Mouse (Mus musculus): ENCODE results near the gene Thpo.

Thpo gene

DNA sequence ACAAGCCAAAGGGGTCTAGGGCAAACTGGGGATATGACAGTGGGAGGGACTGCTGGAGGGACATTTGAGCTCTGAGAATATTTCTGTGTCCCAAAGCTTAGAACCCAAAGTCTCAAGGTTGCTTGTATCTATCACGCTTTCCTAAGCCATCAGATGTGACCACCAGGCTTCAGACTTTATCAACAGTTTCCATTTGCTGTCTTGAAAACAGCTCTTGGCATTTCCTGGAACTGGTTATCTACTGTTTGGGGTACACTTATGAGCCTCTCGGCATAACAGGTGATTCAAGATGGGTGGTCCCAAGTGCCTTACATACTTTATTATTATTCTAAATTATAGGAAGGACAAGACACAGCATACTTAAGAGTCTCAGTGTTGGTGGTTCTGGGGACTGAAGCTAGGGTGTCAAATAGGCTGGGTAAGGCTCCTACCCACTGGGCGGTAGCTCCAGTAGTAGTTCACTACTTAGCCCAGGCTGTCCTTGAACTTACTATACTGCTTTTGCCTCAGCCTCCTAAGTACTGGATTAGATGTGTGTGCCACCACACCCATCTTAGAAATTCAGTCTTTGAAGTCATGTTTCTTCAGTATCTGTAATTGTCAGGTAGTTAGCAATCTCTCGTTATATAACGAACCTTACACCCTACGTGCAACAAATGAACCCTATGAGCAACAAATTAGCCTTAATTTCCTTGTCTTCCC, 30.5 kb downstream of the Thpo start:
- no peak for DNase-seq (ENCODE audit: low spot score in 2 of 2)

DNA sequence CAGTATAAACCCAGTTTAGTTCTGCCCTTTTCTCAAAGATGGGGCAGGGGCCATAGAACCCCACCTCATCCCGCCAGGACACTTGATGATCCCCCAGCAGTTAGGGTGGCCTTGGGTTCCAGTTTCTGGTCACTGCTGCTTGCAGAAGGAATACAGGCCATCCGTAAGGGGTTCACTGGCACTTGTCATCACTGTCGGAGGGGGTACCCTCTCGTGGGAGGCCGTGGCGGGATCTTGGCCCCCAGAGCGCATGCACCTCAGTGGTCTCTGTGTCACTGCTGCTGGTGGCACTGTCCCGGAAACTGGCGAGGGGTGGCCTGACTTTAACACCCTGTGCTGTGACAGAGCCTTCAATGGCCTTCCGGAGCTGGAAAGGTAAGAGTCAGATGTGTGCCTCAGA, 31.2 kb downstream of the Thpo start:
- no peak for DNase-seq (ENCODE audit: low spot score in 2 of 2)

DNA sequence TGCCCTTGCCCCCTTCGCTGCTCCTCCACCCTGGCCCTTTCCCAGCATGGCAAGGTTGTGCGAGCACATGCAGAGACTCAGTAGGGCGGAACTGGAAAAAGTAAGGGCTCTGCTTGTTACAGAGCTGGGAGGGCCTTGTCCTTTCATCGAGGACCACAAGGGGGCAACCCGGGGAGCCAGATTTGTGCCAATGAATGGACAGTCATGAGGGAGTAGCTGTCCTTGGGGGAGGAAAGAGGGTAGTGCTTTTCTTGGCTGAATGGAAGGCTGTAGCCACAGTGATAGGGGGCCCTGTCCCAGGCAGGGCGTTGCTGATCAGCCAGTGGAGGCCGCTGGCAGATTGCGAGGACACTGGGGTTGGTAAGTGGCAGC, 31.8 kb downstream of the Thpo start:
- DNase-seq (ENCODE audit: low spot score in 2 of 2), result no peak

DNA sequence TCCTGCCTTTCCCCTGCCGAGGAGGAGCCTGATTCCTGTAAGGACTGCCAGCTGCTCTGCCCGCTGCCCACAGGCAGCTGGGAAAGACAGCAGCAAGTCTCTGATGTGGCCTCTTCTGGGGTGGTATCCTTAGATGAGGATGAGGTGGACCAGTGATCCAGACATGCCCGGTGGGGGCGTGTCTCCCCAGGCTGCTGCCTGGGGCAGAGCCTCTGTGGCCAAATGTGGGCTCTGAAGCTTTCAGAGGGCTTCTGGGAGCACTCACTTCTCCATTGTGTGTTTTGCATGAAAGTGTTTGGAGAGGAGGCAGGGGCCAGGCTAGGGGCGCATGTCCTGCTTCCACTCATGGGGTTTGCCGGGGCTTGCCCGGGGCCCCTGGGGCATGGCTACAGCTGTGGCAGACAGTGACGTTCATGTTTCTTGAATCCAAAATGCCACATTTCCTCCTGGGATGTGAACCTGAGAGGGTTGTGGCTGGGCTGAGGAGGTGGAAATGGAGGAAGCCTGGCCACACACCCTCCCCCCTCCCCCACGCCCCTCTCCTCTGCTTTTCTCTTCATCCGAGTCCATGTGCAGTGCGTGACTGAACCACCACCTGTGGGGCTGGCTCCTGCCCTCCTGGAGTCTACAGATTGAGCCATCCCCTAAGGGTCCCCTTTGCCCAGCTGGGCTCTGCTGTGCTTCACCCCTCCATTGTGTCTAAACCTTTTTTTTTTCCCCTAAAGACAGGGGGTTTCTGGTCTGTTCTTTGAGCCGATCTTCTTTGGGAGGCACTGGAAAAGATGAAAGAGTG, 32.4 kb downstream of the Thpo start:
- DNase-seq (ENCODE audit: low spot score in 2 of 2), result no peak

DNA sequence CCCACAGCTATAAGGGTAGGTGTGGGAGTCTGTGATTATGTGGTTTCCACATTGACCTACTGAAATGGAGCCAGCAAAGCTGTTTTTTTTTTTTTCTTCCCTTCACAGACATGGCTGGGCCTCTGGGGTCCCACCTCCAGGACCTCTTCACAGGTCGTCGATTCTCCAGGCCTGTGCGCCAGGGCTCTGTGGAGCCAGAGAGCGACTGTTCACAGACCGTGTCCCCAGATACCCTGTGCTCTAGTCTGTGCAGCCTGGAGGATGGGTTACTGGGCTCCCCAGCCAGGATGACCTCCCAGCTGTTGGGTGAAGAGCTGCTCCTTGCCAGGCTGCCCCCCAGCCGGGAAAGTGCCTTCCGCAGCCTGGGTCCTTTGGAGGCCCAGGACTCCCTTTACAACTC, 33.0 kb downstream of the Thpo start:
- no peak for DNase-seq (ENCODE audit: low spot score in 2 of 2)

DNA sequence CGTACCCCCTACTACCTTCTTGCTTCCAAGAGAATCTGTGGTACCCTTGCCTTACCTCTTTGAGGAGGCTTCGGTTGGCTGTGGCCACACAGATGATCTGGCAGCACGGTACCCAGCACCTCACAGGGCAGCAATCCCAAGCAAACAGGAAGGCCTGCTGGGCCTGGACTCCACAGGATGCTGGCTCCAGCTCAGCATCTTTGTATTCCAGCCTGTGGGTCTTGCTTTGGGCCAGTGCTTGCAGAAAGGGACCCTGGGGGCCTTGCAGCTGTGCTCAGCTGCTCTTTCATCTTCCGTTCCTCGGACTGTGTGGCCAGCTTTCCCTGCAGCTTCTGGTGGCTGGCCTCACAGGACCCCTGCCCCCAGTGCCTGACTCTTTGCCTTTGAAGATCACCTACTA, 34.3 kb downstream of the Thpo start:
- DNase-seq (ENCODE audit: low spot score in 2 of 2), result no peak

DNA sequence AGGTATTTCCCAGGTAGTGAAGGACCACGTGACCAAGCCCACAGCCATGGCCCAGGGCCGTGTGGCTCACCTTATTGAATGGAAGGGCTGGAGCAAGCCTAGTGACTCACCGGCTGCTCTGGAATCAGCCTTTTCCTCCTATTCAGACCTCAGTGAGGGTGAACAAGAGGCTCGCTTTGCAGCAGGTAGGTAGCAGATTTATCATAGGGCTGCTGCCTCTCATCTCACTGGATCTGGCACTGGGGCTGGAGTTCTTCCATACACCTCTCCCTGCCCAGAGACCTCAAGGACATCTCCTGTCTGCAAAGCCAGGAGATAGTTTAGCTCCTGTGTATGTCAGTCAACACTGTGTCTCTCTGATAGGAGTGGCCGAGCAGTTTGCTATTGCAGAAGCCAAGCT, 35.0 kb downstream of the Thpo start:
- DNase-seq (ENCODE audit: low spot score in 2 of 2), result no peak

DNA sequence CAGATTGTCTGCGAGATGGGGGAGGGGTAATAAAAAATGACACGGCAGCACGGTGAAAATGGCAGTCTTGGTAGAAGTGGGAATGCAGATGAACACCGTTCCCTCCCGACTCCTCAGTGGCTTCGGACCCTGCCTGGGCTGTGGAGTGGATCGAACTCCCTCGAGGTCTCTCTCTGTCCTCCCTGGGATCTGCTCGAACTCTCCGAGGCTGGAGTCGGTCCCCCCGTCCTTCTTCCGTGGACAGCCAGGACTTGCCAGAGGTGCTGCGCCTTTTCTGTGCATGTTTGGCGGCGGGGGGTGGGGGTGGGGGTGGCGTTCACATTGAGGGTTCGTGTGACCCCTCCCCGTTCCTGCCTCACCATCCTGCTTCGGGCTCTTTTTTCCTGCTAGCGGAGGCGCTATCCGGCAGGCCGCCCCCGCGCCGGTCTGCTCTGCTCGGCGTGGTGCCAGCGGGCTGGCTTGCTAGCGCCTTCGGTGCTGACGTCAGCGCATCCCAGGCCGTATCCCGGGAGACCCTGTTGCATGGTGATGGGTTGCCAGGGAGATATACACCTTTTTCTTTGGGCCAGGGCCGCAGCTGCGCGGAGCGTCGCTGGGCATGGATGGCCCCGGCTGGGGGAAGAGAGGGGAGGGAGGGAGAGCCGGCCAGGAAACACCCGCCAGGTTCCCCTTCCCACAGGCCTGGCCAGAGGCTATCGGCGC, 38.5 kb downstream of the Thpo start:
- DNase-seq (ENCODE audit: low spot score in 2 of 2), result peak; percentile 94 to 96

DNA sequence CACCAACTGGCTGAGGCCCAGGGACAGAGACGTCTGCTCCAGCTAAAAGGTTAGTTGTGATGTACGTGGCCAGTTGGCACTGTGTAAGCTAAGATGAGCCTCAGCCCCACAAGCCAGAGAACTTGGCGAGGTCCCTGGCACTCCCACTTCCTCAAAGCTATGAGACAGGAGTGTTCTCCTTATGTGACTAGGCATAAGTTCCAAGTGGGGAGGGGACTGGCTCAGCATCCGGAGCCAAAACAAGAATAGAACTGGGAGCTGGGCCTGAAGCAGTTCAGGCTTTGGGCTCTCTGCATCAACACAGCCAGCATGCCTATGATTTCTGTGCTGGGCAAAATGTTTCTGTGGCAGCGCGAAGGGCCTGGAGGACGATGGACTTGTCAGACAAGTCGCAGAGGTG, 39.5 kb downstream of the Thpo start:
- peak in 1 of 2 experiments; percentile 53 for DNase-seq (ENCODE audit: low spot score in 2 of 2)

DNA sequence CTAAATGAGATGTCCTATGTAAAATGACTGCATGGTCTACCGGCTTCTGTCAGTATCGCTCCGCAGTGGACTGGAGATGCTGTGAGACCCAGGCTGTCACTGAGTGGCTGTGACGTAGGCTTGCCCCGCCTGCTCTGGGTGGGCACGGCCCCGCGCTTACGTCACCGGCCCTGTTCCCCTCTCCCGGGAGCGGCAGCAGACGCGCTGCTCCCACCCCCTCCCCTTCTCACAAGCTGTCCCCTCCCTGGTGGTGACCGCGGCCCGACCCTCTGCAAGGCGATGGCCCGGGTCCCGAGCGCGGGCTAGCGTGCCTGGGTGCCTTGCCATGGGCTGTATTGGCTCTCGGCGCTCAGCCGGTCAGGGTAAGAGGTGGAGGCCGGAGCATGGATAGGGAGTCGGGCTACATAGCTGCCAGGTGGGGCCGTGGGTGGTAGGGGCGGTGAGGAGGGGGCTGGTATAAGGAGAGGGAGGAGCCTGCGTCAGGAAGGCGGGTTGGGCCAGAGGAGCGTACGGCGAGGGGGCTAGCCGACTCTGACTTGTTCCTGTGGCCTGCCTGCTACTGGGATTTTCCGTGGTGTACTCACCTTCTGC, 41.1 kb downstream of the Thpo start, which contains the start of gene Fam131a:
Gene Fam131a (plus strand): TSS at position 131 of the 591 bp plus-strand sequence.
- peak; percentile 83 to 86 for DNase-seq (ENCODE audit: low spot score in 2 of 2)

DNA sequence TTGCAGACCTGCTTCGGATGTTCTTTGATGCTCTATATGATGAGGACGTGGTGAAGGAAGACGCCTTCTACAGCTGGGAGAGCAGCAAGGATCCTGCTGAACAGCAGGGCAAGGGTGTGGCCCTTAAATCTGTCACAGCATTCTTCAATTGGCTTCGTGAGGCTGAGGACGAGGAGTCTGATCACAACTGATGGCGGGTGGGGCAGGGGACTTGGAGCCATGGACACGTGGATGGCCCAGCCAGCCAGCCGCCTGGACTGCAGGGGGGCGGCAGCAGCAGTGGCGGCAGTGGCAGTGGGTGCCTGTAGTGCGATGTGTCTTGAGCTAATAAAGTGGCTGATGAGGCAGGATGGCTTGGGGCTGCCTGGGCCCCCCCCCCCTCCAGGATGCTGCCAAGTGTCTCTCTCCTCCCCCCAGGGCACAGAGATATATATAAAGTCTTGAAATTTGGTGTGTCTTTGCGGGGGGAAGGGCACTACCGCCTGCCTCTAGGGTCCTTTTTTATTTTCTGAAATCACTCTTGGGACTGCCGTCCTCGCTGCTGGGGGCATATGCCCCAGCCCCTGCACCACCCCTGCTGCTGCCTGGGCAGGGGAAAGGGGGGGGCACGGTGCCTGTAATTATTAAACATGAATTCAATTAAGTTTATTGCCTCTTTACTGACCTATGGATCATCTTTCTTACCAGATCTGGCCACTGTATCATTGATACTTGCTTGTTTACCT, 41.9 kb downstream of the Thpo start:
- DNase-seq (ENCODE audit: low spot score in 2 of 2), result peak in 1 of 2 experiments; percentile 15

DNA sequence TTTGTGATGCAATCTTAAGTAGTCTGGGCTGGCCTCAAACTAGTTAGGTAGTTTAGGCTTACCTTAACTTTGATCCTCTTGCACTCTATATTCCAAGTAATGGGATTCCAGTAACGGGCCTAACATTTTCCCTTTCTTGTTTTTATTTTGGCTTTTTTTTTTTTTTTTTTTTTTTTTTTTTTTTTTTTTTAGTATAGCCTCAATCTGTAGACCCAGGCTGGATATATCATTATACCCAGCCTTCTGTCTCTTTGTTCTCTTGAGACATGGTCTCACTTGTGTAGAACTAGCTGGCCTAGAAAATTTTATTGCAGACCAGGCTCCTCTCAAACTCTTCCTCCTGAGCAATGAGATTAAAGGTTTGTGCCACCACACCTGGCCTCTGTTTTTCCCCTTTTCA, 42.7 kb downstream of the Thpo start:
- DNase-seq (ENCODE audit: low spot score in 2 of 2), result no peak

DNA sequence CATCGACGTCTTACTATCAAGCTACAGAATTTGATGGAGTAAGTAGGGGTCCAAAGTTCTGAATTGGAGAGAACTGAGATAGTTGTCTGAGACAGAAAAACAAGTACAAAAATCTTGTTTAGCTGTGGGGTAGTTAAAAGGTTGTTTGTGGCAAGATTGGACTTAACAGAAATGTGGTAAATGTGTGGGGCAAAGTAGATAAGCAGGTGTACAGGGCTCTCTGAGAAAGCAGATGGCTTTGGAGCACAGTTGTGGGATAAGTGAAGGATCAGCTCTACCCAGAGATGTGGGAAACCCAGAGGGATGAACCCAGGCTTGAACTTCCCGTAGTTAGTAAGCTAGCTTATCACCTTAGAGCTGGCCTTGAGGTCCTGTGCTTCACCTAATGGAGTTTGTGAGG, 43.5 kb downstream of the Thpo start:
- no peak for DNase-seq (ENCODE audit: low spot score in 2 of 2)

DNA sequence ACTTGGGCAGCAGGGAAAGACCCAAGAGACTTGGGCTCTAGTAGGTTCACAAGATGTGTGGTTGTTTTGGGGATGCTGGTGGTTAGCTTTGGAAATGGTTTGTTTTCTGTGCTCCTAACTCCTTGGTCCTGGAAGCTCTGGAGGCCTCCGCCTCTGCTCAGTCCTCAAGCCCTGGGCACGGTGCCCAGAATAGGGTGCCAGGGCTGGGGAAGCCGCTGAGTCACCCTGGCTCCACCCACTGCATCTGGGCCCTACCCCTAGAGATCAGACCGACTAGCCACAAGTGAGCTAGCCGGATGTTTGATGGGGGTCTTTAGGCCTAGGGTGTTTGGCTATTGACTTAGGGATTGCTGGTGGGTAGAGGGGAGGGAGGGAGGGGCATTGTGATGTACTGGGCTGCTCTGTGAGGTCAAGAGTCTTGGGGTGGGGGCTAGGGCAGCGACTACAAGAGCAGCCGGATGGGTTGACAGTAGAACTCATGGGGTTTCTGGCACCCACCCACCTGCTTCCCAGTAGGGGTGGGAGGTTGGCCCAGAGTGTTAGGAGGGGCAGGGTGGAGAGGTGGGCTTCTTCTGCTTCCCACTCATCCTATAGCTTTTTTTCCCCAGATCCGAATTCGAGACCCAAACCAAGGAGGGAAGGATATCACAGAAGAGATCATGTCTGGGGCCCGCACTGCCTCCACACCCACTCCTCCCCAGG, 56.2 kb downstream of the Thpo start:
- peak in 1 of 2 experiments; percentile 57 for DNase-seq (ENCODE audit: low spot score in 2 of 2)

DNA sequence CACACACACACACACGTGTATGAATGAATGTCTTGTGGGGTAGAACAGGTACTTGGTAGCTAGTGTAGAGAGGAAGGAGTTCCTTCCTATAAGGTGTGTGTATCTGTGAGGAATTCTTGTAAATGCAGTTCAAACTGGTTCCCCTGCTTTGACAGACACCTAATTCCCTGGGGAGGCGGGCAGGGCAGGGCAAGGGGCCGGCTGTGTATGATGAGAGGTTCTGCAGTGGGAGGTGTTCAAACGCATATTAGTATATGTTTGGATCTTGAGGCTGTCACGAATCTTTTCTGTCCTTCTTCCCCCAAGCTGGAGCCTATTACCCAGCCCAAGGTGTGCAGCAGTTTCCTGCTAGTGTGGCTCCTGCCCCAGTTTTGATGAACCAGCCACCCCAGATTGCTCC, 56.9 kb downstream of the Thpo start:
- DNase-seq (ENCODE audit: low spot score in 2 of 2), result no peak

DNA sequence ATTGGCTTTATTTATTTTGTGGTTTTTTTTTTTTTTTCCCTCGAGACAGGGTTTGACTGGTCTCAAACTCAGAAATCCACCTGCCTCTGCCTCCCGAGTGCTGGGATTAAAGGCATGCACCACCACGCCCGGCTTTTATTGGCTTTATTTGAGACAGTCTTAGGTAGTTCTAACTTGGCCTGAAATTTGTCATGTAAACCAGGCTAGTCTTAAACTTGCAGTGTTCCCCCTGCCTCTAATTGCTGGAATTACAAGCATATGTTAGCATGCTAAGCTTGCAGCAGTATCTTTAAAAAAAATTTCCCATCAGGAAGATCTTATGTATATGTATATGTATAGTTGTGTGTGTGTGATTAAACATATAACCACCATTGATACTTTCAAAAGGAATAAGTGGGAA, 57.6 kb downstream of the Thpo start:
- no peak for DNase-seq (ENCODE audit: low spot score in 2 of 2)

DNA sequence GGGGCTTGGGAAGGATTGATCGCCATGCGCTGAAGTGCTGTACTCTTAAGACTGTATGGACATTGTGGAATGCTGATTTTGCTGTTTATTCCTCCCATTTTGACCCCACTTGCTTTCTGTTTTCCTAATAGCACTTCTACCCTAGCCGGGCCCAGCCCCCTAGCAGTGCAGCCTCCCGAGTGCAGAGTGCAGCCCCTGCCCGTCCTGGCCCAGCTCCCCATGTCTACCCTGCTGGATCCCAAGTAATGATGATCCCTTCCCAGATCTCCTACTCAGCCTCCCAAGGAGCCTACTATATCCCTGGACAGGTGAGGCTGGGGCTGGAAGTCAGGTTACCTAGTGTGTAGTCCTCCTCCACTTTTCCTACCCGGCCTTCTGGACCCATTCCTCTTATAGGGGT, 59.1 kb downstream of the Thpo start:
- DNase-seq (ENCODE audit: low spot score in 2 of 2), result no peak

Measured in frontal cortex, postnatal 25 days (tissue).